Mouse (Mus musculus): Measurements from ENCODE around the gene Rassf6. TPM values are rescaled to one million over a fixed set of nuclear protein-coding genes. Genes with fewer than 3 reads are reported as not detected.
"Not testable (repeated sequence)": the region's sequence is repeated elsewhere in the genome, so short reads cannot be mapped to it uniquely, and the experiment has no call there.

Rassf6 gene
- polyA plus RNA-seq, 1 experiment from 2014 or later = 0.27 TPM

DNA sequence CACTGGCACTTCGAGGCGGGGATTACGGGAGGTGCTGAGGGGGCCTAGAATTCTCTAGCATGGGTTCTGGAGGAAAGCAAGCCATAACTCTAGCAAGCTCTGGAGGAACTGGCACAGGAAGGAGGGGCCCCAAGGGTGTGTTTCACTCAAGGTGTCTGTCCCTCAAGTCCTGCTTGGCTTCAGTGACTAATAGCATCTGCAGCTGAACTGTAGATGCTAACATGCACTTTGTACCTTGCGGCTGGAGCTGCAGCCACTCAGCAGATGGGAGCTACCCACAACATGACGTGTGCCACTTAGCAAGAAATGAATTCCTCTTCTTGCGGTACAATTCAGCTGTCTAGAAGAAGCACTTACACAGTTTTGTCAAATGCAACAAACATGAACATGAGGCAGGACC lies 18.7 kb downstream of the Rassf6 start:
- no peak overlapping the region for H3K4me2 ChIP-seq (replicated peaks)
- no peak overlapping the region for H3K27ac ChIP-seq
- ATAC-seq (ENCODE audit: low FRiP score, low read depth) = no peak
- WGBS = 93% methylated on average over 6 of the region's 6 CpGs
- no peaks in the 10 kb centered on the region for H3K9me3 ChIP-seq
- no peaks in the 10 kb centered on the region for H3K27me3 ChIP-seq (replicated peaks)
- no peak overlapping the region for H3K9ac ChIP-seq
- no peaks in the 10 kb centered on the region for H3K4me1 ChIP-seq
- no peak overlapping the region for H3K4me3 ChIP-seq
- H3K36me3 ChIP-seq = no peaks in the 10 kb centered on the region

DNA sequence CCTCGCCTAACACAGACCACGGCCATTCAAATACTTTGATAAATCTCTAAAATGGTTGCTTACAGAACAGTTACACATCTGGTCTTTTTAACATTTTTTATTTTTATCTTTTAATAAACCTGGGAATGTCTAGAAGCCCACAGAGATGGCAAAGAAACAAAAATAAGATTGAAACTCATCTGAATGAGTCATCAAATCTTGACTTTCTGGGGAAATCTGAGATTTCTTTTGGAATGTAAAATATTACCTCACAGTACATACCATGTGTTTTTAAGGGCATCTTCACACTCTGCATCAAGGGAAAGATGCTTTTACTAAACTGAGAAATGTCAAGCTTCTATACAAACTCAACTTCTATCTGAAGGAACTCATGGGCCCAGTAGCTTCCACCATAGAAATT lies 19.1 kb downstream of the Rassf6 start:
- Histone ChIP-seq H3K4me1 (no peaks in the 10 kb centered on the region), H3K27me3 (replicated peaks) (no peaks in the 10 kb centered on the region), H3K9me3 (no peaks in the 10 kb centered on the region), H3K9ac (no peak overlapping the region), H3K27ac (no peak overlapping the region), H3K36me3 (no peaks in the 10 kb centered on the region), H3K4me2 (replicated peaks) (no peak overlapping the region), H3K4me3 (no peak overlapping the region)
- no peak for ATAC-seq (ENCODE audit: low FRiP score, low read depth)
- WGBS = 90% methylated on average over 2 of the region's 2 CpGs

DNA sequence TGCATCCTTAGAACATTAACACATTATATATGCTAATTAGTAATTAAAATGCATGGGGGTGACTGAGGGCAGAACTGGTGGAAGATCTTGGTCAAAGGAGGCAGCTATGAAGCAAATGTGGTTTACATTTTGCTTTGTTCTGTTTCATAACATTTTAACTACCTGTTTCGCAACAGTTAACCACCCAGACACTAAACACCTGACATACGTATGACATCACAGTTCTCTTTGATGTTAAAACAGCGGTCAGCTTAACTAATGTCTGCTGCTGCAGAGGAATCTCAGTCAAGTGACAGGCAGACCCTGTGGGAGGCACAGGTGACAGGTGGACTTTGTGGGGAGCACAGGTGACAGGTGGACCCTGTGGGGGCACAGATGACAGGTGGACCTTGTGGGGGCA lies 22.6 kb downstream of the Rassf6 start:
- no peaks in the 10 kb centered on the region for H3K27me3 ChIP-seq (replicated peaks)
- no peak overlapping the region for H3K9ac ChIP-seq
- WGBS = 91% methylated on average over 3 of the region's 3 CpGs
- no peaks in the 10 kb centered on the region for H3K9me3 ChIP-seq
- H3K4me3 ChIP-seq = no peak overlapping the region
- H3K36me3 ChIP-seq = no peaks in the 10 kb centered on the region
- H3K4me2 ChIP-seq (replicated peaks) = no peak overlapping the region
- no peak overlapping the region for H3K27ac ChIP-seq
- H3K4me1 ChIP-seq = no peaks in the 10 kb centered on the region
- no peak for ATAC-seq (ENCODE audit: low FRiP score, low read depth)

DNA sequence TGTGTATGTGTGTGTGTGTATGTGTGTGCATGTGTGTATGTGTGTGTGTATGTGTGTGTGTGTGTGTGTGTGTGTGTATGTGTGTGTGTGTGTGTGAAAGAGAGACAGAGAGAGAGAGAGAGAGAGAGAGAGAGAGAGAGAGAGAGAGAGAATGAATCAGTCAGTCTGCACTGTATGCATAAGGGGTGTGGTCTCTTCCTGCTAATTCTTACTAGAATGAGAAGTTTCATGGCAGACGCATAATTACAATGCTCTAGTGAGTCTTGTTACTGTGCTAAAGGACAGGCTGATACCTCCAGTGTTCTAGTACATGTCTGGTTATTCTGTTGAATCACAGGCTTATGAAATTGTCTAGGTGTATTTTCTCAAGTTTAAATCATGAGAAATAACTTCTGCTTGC lies 27.7 kb downstream of the Rassf6 start:
- not testable (repeated sequence) for H3K4me1 ChIP-seq

DNA sequence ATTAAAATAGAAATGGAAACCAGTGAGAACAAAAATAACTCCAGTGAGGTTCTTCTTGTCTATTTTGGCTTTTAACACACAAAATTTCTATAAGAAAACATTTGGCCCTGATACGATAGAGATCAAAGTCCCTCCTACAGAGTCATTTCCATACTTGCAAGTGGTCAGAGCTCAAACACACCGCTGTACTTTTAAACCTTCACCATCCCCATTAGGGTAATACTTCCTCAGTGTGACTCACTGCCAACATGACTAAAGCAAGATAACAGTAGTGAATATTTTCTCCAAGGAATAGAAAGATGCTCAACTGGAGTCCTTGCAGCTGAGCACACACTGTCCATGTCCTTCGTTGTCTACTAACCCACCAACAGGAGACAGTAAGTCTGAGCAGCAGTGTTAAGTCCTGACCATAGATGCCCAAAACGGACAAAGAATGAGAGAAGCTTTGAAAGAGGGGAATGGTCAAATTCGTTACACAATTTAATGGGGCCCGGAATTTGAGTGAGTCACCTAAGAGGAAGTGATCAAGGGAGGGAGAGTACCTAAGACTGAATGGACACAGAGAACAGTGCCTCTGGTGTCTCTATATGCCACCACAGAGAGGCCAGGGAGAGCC lies 28.4 kb downstream of the Rassf6 start:
- H3K4me3 ChIP-seq = no peak overlapping the region
- no peak overlapping the region for H3K27ac ChIP-seq
- H3K27me3 ChIP-seq (replicated peaks) = no peaks in the 10 kb centered on the region
- WGBS = 83% methylated on average over 6 of the region's 6 CpGs
- no peak for ATAC-seq (ENCODE audit: low FRiP score, low read depth)
- H3K36me3 ChIP-seq = no peaks in the 10 kb centered on the region
- no peaks in the 10 kb centered on the region for H3K4me1 ChIP-seq
- H3K9me3 ChIP-seq = no peaks in the 10 kb centered on the region
- no peak overlapping the region for H3K4me2 ChIP-seq (replicated peaks)
- H3K9ac ChIP-seq = no peak overlapping the region

More for the DNA sequence above, 27.7 kb downstream of the Rassf6 start:
- WGBS = 80% methylated on average over 1 of the region's 1 CpGs
- not testable (repeated sequence) for H3K4me2 ChIP-seq (replicated peaks); H3K27me3 ChIP-seq (replicated peaks); H3K9ac ChIP-seq; ATAC-seq (ENCODE audit: low FRiP score, low read depth); H3K27ac ChIP-seq; H3K9me3 ChIP-seq; H3K4me3 ChIP-seq; H3K36me3 ChIP-seq

DNA sequence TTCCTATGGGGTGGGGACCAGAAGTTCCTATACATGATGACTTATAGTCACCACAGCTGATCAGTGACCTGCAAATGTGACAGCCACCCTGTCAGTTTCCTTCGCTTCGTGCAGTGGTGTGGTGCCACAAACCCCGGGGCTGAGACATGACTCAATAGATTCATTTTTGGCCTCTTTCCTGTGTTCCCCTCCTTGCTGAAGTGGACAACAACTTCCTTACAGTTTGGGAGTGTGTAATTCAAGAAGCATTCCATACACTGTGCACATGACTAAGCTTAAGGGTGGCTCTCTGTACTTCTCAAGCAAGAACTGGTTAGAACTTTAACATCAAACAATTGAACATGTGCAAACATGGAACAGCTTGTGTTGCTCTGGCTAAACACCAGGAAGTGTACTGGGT lies 29.1 kb downstream of the Rassf6 start:
- 89% methylated on average over 3 of the region's 3 CpGs for WGBS

DNA sequence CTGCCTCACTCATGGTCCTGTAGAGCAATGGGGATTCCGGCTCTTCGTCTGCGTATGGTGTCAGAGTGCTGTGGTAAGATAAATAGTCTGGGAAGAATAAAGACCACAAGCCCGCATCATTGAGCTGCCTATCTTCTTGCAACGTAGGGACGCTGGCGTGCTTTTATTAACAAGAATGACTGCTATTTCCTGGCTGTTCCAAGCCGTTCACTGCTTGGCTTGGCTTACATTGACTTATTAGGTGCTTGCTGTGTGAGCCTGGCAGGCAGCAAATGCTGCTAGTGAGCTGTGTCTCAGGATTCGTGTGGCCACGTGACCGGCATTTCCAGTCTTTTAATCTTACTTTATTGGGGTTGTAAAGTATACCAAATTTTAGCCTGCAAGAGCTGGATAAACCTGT lies 31.6 kb downstream of the Rassf6 start:
- Histone ChIP-seq H3K9ac (no peak overlapping the region), H3K4me2 (replicated peaks) (no peak overlapping the region), H3K4me3 (no peak overlapping the region), H3K4me1 (no peaks in the 10 kb centered on the region), H3K36me3 (no peaks in the 10 kb centered on the region), H3K27me3 (replicated peaks) (no peaks in the 10 kb centered on the region), H3K9me3 (no peaks in the 10 kb centered on the region), H3K27ac (no peak overlapping the region)
- no peak for ATAC-seq (ENCODE audit: low FRiP score, low read depth)
- WGBS = 66% methylated on average over 11 of the region's 11 CpGs

More for the DNA sequence above, 29.1 kb downstream of the Rassf6 start:
- H3K4me3 ChIP-seq = no peak overlapping the region
- no peak overlapping the region for H3K9ac ChIP-seq
- no peaks in the 10 kb centered on the region for H3K4me1 ChIP-seq
- H3K36me3 ChIP-seq = no peaks in the 10 kb centered on the region
- no peaks in the 10 kb centered on the region for H3K9me3 ChIP-seq
- ATAC-seq (ENCODE audit: low FRiP score, low read depth) = no peak
- no peaks in the 10 kb centered on the region for H3K27me3 ChIP-seq (replicated peaks)
- no peak overlapping the region for H3K27ac ChIP-seq
- no peak overlapping the region for H3K4me2 ChIP-seq (replicated peaks)

DNA sequence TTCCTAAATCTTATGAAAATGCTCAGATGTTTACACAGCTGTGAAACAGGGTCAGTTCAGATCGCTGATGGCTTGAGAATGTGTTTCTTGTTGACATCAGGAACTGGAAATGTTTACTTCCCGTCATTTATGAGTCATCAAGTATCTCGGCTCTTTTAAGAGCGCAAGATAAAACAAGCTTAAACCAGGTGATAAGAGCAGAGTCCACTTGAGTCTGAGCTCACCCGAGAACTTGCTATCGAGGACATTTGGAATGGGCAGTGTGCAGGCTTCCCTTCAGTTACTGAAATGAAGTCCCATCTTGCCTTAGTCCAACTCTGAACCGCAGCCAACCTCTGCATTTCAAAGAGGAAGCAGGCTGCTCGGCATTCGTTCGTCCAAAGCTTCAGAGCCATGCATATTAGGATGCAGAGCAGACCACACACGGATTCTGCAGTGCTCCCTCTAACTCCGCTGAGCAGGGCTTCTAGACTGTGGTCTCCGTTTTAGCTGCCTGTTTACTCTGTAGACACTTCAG lies 37.0 kb downstream of the Rassf6 start:
- no peak overlapping the region for H3K27ac ChIP-seq
- no peaks in the 10 kb centered on the region for H3K36me3 ChIP-seq
- H3K4me2 ChIP-seq (replicated peaks) = no peak overlapping the region
- no peak overlapping the region for H3K4me3 ChIP-seq
- WGBS = 67% methylated on average over 13 of the region's 13 CpGs
- H3K4me1 ChIP-seq = no peaks in the 10 kb centered on the region
- no peaks in the 10 kb centered on the region for H3K9me3 ChIP-seq
- H3K27me3 ChIP-seq (replicated peaks) = no peaks in the 10 kb centered on the region
- no peak overlapping the region for H3K9ac ChIP-seq
- no peak for ATAC-seq (ENCODE audit: low FRiP score, low read depth)

DNA sequence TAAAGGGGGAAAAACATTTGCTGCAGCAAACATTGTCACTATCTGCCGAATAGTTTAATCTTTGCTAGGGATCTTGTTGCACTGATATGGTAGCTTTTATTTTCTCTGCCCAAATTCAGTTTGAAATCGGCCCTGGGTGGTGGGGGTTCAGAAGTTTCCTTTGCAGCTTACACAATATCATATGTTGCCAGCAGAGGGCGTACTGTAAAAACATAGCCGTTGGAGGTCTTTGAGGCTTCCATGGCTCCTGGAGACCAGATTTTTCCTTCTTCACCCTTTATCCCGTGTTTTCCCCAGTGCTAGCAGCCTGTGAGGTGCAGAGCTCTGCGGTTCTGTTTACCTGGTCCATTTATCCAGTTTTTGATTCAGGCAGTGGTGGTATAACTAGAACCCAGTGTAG lies 39.0 kb downstream of the Rassf6 start:
- Histone ChIP-seq H3K9me3 (no peaks in the 10 kb centered on the region), H3K4me1 (no peaks in the 10 kb centered on the region), H3K27me3 (replicated peaks) (no peaks in the 10 kb centered on the region), H3K27ac (no peak overlapping the region), H3K4me2 (replicated peaks) (no peak overlapping the region), H3K4me3 (no peak overlapping the region), H3K9ac (no peak overlapping the region), H3K36me3 (no peaks in the 10 kb centered on the region)
- no peak; the same call in 1 of the 2 replicates for ATAC-seq (ENCODE audit: low FRiP score, low read depth)
- 22% methylated on average over 6 of the region's 6 CpGs for WGBS

DNA sequence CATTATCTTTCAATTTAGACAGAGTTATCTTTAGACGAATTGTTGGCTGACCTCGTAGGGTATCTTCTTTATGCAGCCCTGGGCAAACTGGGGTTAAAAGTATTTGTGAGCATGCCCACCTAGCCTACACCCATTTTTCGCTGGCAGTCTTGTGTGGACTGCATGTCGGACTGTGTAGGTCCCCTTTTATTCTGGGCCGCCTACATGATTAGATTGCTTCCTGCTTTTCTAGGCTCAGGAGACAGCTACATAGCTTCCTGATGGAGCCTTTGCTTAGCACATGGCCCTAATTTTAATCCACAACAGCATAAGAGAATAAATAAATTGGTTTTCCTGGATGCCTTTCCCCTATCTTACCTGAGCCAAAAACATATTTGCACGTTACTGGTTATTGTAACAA lies 44.3 kb downstream of the Rassf6 start:
- Histone ChIP-seq H3K27me3 (replicated peaks) (no peaks in the 10 kb centered on the region), H3K4me2 (replicated peaks) (no peak overlapping the region), H3K4me1 (no peaks in the 10 kb centered on the region), H3K36me3 (no peaks in the 10 kb centered on the region), H3K4me3 (no peak overlapping the region), H3K9me3 (no peaks in the 10 kb centered on the region), H3K27ac (no peak overlapping the region), H3K9ac (no peak overlapping the region)
- no peak for ATAC-seq (ENCODE audit: low FRiP score, low read depth)
- WGBS = 88% methylated on average over 6 of the region's 6 CpGs

DNA sequence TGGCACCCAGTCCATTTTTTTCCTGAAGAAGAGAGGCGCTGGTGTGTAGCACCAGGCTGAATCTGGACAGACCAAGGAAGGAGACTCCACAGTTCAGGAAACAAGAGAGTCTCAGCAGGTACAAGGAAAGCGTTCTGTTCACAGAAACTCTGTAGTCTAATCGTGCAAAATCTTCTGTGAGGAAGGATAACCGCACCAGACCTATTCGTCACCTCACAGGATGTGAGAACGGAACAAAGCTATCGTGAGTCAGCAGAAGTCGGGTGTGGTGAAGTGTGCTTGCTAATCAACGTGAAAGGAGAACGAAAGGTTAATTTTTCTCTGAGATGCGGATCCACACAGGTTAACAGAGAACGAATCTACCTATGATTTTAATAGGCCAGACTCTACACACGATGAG lies 45.5 kb downstream of the Rassf6 start:
- no peak overlapping the region for H3K27ac ChIP-seq
- no peak overlapping the region for H3K9ac ChIP-seq
- WGBS = 89% methylated on average over 13 of the region's 13 CpGs
- H3K4me1 ChIP-seq = no peaks in the 10 kb centered on the region
- no peaks in the 10 kb centered on the region for H3K9me3 ChIP-seq
- H3K27me3 ChIP-seq (replicated peaks) = no peaks in the 10 kb centered on the region
- H3K4me2 ChIP-seq (replicated peaks) = no peak overlapping the region
- no peaks in the 10 kb centered on the region for H3K36me3 ChIP-seq
- H3K4me3 ChIP-seq = no peak overlapping the region
- no peak for ATAC-seq (ENCODE audit: low FRiP score, low read depth)

DNA sequence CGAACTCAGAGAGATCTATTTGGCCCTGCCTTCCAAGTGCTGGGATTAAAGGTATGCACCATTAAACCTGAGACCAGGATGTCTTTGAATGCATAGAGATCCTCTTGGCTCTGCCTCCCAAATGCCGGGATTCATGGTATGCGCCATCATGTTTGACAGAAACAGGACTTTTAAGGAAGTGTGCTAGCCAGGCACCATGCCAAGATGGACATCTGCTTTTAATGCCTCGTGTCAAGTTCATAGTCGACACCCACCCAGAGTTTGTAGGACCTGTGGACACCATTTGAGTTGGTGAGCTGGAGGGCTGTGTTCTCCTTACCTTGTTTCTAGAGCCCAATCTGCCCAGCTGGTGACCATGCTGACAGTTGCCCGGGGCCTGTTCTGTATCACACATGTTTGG lies 48.5 kb downstream of the Rassf6 start:
- H3K4me2 ChIP-seq (replicated peaks) = no peak overlapping the region
- H3K4me3 ChIP-seq = no peak overlapping the region
- no peaks in the 10 kb centered on the region for H3K4me1 ChIP-seq
- no peak for ATAC-seq (ENCODE audit: low FRiP score, low read depth)
- no peaks in the 10 kb centered on the region for H3K9me3 ChIP-seq
- H3K27me3 ChIP-seq (replicated peaks) = no peaks in the 10 kb centered on the region
- H3K27ac ChIP-seq = no peak overlapping the region
- H3K36me3 ChIP-seq = no peaks in the 10 kb centered on the region
- H3K9ac ChIP-seq = no peak overlapping the region
- WGBS = 87% methylated on average over 6 of the region's 6 CpGs

DNA sequence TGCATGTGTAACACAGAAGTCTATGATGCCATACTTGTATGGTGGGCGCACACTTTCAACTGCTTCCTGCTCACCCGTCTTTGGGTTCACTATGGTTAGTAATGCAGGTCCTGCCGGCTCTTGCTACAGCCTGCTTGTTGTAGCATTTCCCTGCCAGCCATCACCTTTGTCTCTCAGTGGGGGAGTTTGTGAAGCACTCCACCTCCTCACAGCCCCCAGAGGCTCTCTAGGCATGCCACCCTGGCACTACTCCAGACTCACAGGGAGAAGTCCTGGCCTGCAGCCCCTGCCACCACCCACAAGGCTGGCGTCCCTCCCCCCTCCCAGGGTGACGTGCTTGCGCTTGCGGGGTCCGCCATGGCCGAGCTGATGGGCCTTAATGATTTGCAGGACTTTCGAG lies 49.8 kb downstream of the Rassf6 start:
- Histone ChIP-seq H3K4me3 (no peak overlapping the region), H3K4me1 (no peaks in the 10 kb centered on the region), H3K9ac (no peak overlapping the region), H3K9me3 (no peaks in the 10 kb centered on the region), H3K36me3 (no peaks in the 10 kb centered on the region), H3K4me2 (replicated peaks) (no peak overlapping the region), H3K27me3 (replicated peaks) (no peaks in the 10 kb centered on the region), H3K27ac (no peak overlapping the region)
- no peak for ATAC-seq (ENCODE audit: low FRiP score, low read depth)
- 88% methylated on average over 10 of the region's 10 CpGs for WGBS

All from neural tube, embryonic 12.5 days (tissue).